Mouse (Mus musculus): ENCODE data around the gene Gm11037. TPM values are rescaled to one million over a fixed set of nuclear protein-coding genes. Genes with fewer than 3 reads are reported as not detected.
A peak's percentile ranks its signal among the peaks of the same experiment; 100 is the strongest.

Gene Gm11037
- polyA plus RNA-seq (2016; fragmentation: Nextera tagmentation; extraction: Ambion mirVana): not detected in 2 replicates

- ATAC-seq (ENCODE audit: low FRiP score): no peak
- no peaks in the 10 kb centered on the region for H3K36me3 ChIP-seq
- H3K27ac ChIP-seq: no peak within 1 kb of the TSS
- no peaks in the 10 kb centered on the region for H3K9me3 ChIP-seq (replicated peaks)
- H3K9ac ChIP-seq: no peak within 1 kb of the TSS
- WGBS: 80% methylated on average over 9 of the region's 9 CpGs
- H3K4me2 ChIP-seq (replicated peaks): no peak within 1 kb of the TSS
- H3K4me3 ChIP-seq: no peak within 1 kb of the TSS
- peaks cover 3% of the 10 kb centered on the region; the same call in 1 of the 2 replicates for H3K4me1 ChIP-seq
- H3K27me3 ChIP-seq: no peaks in the 10 kb centered on the region
These were observed at the start of gene Gm11037 for GRCm38 (mm10) chr2:131132930-131133547. Gene Gm11037 (plus strand): TSS chr2:131133497.

- H3K9me3 ChIP-seq (replicated peaks): no peaks in the 10 kb centered on the region
- no peak overlapping the region for H3K4me3 ChIP-seq
- H3K4me1 ChIP-seq: no peaks in the 10 kb centered on the region
- no peaks in the 10 kb centered on the region for H3K27me3 ChIP-seq
- no peak overlapping the region for H3K4me2 ChIP-seq (replicated peaks)
- H3K9ac ChIP-seq: no peak overlapping the region
- H3K27ac ChIP-seq: no peak overlapping the region
- no peaks in the 10 kb centered on the region for H3K36me3 ChIP-seq
- WGBS: 90% methylated on average over 4 of the region's 4 CpGs
- no peak for ATAC-seq (ENCODE audit: low FRiP score)
These were observed 49.1 kb upstream of the Gm11037 start for GRCm38 (mm10) chr2:131084206-131084605.

- H3K27ac ChIP-seq: no peak within 1 kb of the TSS
- H3K36me3 ChIP-seq: no peaks in the 10 kb centered on the region
- no peak within 1 kb of the TSS for H3K4me3 ChIP-seq
- H3K27me3 ChIP-seq: no peaks in the 10 kb centered on the region
- ATAC-seq (ENCODE audit: low FRiP score): no peak
- no peak within 1 kb of the TSS for H3K4me2 ChIP-seq (replicated peaks)
- no peaks in the 10 kb centered on the region for H3K9me3 ChIP-seq (replicated peaks)
- no peak within 1 kb of the TSS for H3K9ac ChIP-seq
- no peaks in the 10 kb centered on the region for H3K4me1 ChIP-seq
- WGBS: 90% methylated on average over 11 of the region's 11 CpGs
These were observed 46.5 kb upstream of the Gm11037 start, which contains the start of gene Siglec1 for GRCm38 (mm10) chr2:131086667-131087390. Gene Siglec1 (minus strand): TSS chr2:131086765.

DNA sequence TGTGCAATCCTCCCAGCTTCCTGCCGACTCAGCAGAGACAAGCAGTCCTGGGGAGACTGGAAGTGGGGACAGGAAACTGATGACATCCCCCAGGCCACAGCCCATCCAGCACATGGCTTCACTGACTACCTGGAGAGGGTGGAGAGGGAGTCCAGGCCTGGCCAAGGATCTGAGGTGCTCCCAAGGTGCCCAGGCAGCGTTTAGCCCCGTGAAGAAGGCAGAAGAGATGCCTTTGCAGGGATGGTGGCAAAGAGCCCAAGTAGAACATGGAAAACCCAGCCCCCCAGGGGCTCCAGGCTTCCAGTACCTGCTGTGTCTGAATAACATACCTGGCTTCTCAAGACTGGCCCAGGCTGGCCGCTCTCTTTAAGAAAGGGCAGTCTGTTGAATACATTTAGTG is 44.7 kb upstream of the Gm11037 start:
- H3K36me3 ChIP-seq: no peaks in the 10 kb centered on the region
- H3K27ac ChIP-seq: no peak overlapping the region
- H3K9ac ChIP-seq: no peak overlapping the region
- H3K4me3 ChIP-seq: no peak overlapping the region
- no peaks in the 10 kb centered on the region for H3K4me1 ChIP-seq
- no peaks in the 10 kb centered on the region for H3K27me3 ChIP-seq
- 81% methylated on average over 4 of the region's 4 CpGs for WGBS
- no peaks in the 10 kb centered on the region for H3K9me3 ChIP-seq (replicated peaks)
- ATAC-seq (ENCODE audit: low FRiP score): no peak
- no peak overlapping the region for H3K4me2 ChIP-seq (replicated peaks)

- 83% methylated on average over 1 of the region's 1 CpGs for WGBS
These were observed 43.7 kb upstream of the Gm11037 start for GRCm38 (mm10) chr2:131089634-131090033.

DNA sequence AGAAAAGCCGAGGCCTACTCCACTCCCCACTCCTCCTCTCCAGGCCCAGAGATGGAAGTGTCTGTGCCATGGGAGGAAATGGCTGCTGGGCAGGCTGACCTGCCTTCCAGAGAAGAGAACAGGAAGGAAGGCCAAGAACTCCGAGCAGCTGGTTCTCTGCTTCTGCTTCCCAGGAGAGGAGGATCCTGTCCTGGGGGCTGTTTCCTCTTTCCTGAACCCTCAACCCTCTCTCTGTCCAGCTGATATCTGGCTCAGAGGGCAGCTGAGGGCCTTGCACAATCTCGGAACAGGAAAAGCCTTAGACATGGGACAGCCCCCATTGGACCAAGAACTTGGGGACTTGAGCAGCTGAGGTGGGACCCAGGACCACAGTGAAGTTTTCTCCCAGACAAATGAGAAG is 42.4 kb upstream of the Gm11037 start:
- ATAC-seq (ENCODE audit: low FRiP score): no peak
- 78% methylated on average over 3 of the region's 3 CpGs for WGBS

More at GRCm38 (mm10) chr2:131089634-131090033, 43.7 kb upstream of the Gm11037 start:
- Histone ChIP-seq H3K4me3 (no peak overlapping the region), H3K36me3 (no peaks in the 10 kb centered on the region), H3K27ac (no peak overlapping the region), H3K4me2 (replicated peaks) (no peak overlapping the region), H3K9ac (no peak overlapping the region), H3K27me3 (no peaks in the 10 kb centered on the region), H3K4me1 (no peaks in the 10 kb centered on the region), H3K9me3 (replicated peaks) (no peaks in the 10 kb centered on the region)
- no peak for ATAC-seq (ENCODE audit: low FRiP score)

DNA sequence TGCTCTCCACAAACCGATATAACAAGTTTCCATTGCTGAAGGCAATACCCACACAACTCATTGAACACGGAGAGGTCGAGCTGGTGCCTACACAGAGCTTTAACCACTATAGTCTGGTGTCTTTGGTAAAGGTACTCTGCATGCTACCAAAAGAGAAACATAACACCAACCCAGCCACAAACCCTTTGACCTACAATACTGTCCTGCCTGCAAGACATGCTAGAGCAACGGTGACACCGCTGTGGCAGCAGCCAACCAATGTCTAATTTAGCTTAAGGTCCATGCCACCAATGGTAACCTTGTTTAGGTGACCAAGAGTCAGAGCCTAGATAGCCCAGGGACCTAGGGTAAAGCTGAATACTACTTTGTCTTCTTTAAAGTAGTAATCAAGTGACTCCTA is 39.7 kb upstream of the Gm11037 start:
- Histone ChIP-seq H3K9me3 (replicated peaks) (no peaks in the 10 kb centered on the region), H3K4me1 (peaks cover 5% of the 10 kb centered on the region), H3K27ac (no peak overlapping the region), H3K4me2 (replicated peaks) (no peak overlapping the region), H3K27me3 (no peaks in the 10 kb centered on the region), H3K36me3 (no peaks in the 10 kb centered on the region), H3K4me3 (no peak overlapping the region), H3K9ac (no peak overlapping the region)
- no peak for ATAC-seq (ENCODE audit: low FRiP score)
- WGBS: 86% methylated on average over 5 of the region's 5 CpGs

More for the DNA sequence above, 42.4 kb upstream of the Gm11037 start:
- Histone ChIP-seq H3K9me3 (replicated peaks) (no peaks in the 10 kb centered on the region), H3K4me1 (no peaks in the 10 kb centered on the region), H3K27me3 (no peaks in the 10 kb centered on the region), H3K36me3 (no peaks in the 10 kb centered on the region), H3K9ac (no peak overlapping the region), H3K4me2 (replicated peaks) (no peak overlapping the region), H3K4me3 (no peak overlapping the region), H3K27ac (no peak overlapping the region)

DNA sequence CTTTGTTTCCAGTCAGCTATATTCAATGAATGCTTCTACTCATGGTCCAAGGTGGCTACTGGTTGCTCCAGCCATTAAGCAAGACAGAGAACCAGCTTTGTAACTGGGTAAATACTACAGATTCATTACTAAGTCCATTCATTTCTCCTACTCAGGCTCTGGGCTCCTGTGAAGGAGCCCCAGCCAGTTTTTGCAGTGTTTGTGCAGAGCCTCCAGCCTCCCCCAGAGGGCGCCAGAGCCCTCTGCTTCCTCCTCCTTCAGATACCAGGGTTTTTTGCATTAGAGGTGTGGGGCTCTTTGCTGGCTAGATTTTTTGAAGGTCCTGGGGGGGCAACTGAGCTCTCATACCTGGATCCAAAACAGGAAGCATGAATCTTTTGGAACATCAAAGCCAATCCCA is 38.5 kb upstream of the Gm11037 start:
- H3K9ac ChIP-seq: no peak overlapping the region
- H3K27ac ChIP-seq: no peak overlapping the region
- no peak overlapping the region for H3K4me2 ChIP-seq (replicated peaks)
- H3K4me1 ChIP-seq: peaks cover 5% of the 10 kb centered on the region
- no peaks in the 10 kb centered on the region for H3K27me3 ChIP-seq
- 0% methylated on average over 1 of the region's 1 CpGs for WGBS
- ATAC-seq (ENCODE audit: low FRiP score): 0 out of 2 replicates have a peak, but pooled peaks have one; percentile 56
- H3K36me3 ChIP-seq: no peaks in the 10 kb centered on the region
- H3K9me3 ChIP-seq (replicated peaks): no peaks in the 10 kb centered on the region
- H3K4me3 ChIP-seq: no peak overlapping the region

DNA sequence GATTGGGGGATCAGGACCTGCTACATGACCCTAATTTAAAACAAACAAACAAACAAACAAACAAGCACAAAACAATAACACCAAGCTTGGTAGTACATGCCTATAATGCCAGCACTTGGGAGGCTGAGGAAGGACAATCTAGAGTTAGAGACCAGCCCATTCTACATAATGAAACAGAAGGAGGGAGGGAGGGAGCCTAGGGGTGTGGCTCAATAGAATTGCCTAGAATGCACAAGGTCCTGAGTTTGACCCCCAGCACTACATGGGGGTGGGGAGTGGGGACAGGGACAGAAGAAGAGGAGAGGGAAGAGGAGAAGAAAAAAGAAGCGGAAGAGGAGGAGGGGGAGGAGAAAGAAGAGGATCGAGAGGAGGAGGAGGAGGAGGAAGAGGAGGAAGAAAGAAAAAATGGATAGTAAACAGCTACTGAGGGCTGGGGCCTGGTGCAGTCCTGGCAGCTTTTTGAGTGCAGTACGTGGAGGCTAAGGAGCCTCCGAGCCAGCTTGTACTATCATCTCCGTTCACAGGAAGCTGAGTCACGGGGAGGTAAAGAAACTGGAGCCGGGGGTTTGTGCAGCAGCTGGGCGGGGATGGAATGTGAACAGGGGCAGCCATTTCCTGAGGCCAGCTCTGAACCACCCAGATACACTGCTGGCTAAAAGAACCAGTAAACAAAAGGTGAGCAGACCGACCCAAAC is 37.0 kb upstream of the Gm11037 start:
- H3K9me3 ChIP-seq (replicated peaks): no peaks in the 10 kb centered on the region
- peak overlapping the region; percentile 35; the same call in 1 of the 2 replicates for H3K27ac ChIP-seq
- ATAC-seq (ENCODE audit: low FRiP score): no peak
- no peak overlapping the region for H3K9ac ChIP-seq
- H3K27me3 ChIP-seq: no peaks in the 10 kb centered on the region
- no peak overlapping the region; the same call in 1 of the 2 replicates for H3K4me2 ChIP-seq (replicated peaks)
- 18% methylated on average over 9 of the region's 9 CpGs for WGBS
- H3K36me3 ChIP-seq: no peaks in the 10 kb centered on the region
- H3K4me3 ChIP-seq: no peak overlapping the region
- peaks cover 5% of the 10 kb centered on the region for H3K4me1 ChIP-seq

GRCm38 (mm10) chr2:131097087-131097486 is 36.2 kb upstream of the Gm11037 start:
- Histone ChIP-seq H3K4me2 (replicated peaks) (no peak overlapping the region), H3K4me1 (peaks cover 5% of the 10 kb centered on the region), H3K9ac (no peak overlapping the region), H3K27me3 (no peaks in the 10 kb centered on the region), H3K27ac (0 out of 2 replicates have a peak overlapping the region, but pooled peaks have one; percentile 5), H3K4me3 (no peak overlapping the region), H3K9me3 (replicated peaks) (no peaks in the 10 kb centered on the region), H3K36me3 (no peaks in the 10 kb centered on the region)
- ATAC-seq (ENCODE audit: low FRiP score): no peak
- WGBS: 90% methylated on average over 4 of the region's 4 CpGs

DNA sequence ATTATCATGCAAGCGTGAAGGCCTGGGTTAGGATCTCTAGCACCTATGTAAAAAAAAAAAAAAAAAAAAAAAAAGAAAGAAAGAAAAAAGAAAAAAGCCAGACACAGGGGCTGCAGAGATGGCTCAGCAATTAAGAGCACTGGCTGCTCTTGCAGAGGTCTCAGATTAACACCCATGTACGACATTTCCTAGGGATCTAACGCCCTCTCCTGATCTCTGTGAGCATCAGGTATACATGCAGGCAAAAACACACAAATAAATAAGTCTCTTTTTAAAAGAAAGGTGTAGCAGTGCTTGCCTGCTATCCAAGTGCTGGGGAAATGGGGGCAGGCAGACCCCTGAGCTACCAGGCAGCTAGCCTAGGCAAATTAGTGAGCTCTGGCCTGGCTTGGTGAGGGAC is 31.8 kb upstream of the Gm11037 start:
- WGBS: 57% methylated on average over 3 of the region's 3 CpGs
- no peaks in the 10 kb centered on the region for H3K36me3 ChIP-seq
- no peak overlapping the region for H3K9ac ChIP-seq
- no peaks in the 10 kb centered on the region for H3K9me3 ChIP-seq (replicated peaks)
- H3K4me3 ChIP-seq: no peak overlapping the region
- H3K27ac ChIP-seq: no peak overlapping the region
- H3K27me3 ChIP-seq: no peaks in the 10 kb centered on the region
- no peak for ATAC-seq (ENCODE audit: low FRiP score)
- peaks cover 1% of the 10 kb centered on the region for H3K4me1 ChIP-seq
- H3K4me2 ChIP-seq (replicated peaks): no peak overlapping the region

GRCm38 (mm10) chr2:131104021-131104420 is 29.3 kb upstream of the Gm11037 start:
- Histone ChIP-seq H3K36me3 (no peaks in the 10 kb centered on the region), H3K9ac (no peak overlapping the region), H3K4me3 (no peak overlapping the region), H3K4me1 (no peaks in the 10 kb centered on the region), H3K27me3 (no peaks in the 10 kb centered on the region), H3K27ac (no peak overlapping the region), H3K4me2 (replicated peaks) (no peak overlapping the region), H3K9me3 (replicated peaks) (no peaks in the 10 kb centered on the region)
- no peak for ATAC-seq (ENCODE audit: low FRiP score)
- WGBS: 92% methylated on average over 4 of the region's 4 CpGs
